8 mouse cellular contexts compared by ENCODE assay signal in genomic region chr7:109781087-109781469, GRCm38 (mm10). TPM values are rescaled to one million over a fixed set of nuclear protein-coding genes. Genes with fewer than 3 reads are reported as not detected.
A peak's percentile ranks its signal among the peaks of the same experiment; 100 is the strongest.
DNase-seq lines count a peak whose midpoint lies in the region; ATAC-seq and TF ChIP-seq lines count a peak whose summit lies in the region.

No protein-coding gene starts in this region.

- H3K27me3 ChIP-seq in kidney, embryonic 16.5 days (ENCODE audit: insufficient read depth, low read length): peaks cover 58% of the 10 kb centered on the region
- peaks cover 49% of the 10 kb centered on the region for H3K27me3 ChIP-seq in liver, embryonic 16.5 days (ENCODE audit: control insufficient read depth, insufficient read depth, low read depth, low read length)
- H3K27me3 ChIP-seq in stomach, postnatal 0 days (ENCODE audit: control insufficient read depth, insufficient read depth, low read length): no peaks in the 10 kb centered on the region; the same call in 1 of the 2 replicates

- WGBS in kidney, embryonic 16.5 days: 0% methylated on average over 24 of the region's 24 CpGs
- 3% methylated on average over 24 of the region's 24 CpGs for WGBS in liver, embryonic 16.5 days (ENCODE audit: insufficient replicate concordance)
- under 1% methylated on average over 22 of the region's 24 CpGs for WGBS in stomach, postnatal 0 days

- no peak for DNase-seq in kidney, adult 8-10 months
- peak; percentile 53 for DNase-seq in brain, adult 2 months (ENCODE audit: low read depth, low spot score)
- DNase-seq in stomach, postnatal 0 days (ENCODE audit: low spot score): no peak
- no peak for DNase-seq in layer of hippocampus, adult 18-20 months (ENCODE audit: low spot score in 2 of 2)
- no peak for DNase-seq in kidney, postnatal 25 days

- TF ChIP-seq EP300 in stomach, postnatal 0 days (optimal IDR thresholded peaks at IDR 0.05): no peak

- H3K4me3 ChIP-seq in kidney, embryonic 16.5 days (ENCODE audit: low read length): peak overlapping the region; percentile 49
- peak overlapping the region; percentile 50 for H3K4me3 ChIP-seq in liver, embryonic 16.5 days (ENCODE audit: low read depth, low read length)
- peak overlapping the region; percentile 48 for H3K4me3 ChIP-seq in stomach, postnatal 0 days (ENCODE audit: low read depth, low read length)

- H3K27ac ChIP-seq in kidney, embryonic 16.5 days (ENCODE audit: low read length): no peak overlapping the region
- no peak overlapping the region for H3K27ac ChIP-seq in liver, embryonic 16.5 days (ENCODE audit: low read length)
- no peak overlapping the region for H3K27ac ChIP-seq in stomach, postnatal 0 days (replicated peaks)

- ATAC-seq in kidney, embryonic 16.5 days (ENCODE audit: low FRiP score, low TSS enrichment): peak; percentile 42
- ATAC-seq in granulocyte monocyte progenitor cell, adult 5-6 weeks (replicated peaks; ENCODE audit: poor library complexity, severe bottlenecking): peak; percentile 54
- ATAC-seq in liver, embryonic 16.5 days (ENCODE audit: low read depth): peak; percentile 71
- peak; percentile 79 for ATAC-seq in stomach, postnatal 0 days (ENCODE audit: low FRiP score, low TSS enrichment)

- H3K4me2 ChIP-seq in kidney, embryonic 16.5 days (replicated peaks; ENCODE audit: low read depth, low read length): peak overlapping the region; percentile 66
- H3K4me2 ChIP-seq in liver, embryonic 16.5 days (ENCODE audit: low read depth, low read length): peak overlapping the region; percentile 74
- H3K4me2 ChIP-seq in stomach, postnatal 0 days (replicated peaks; ENCODE audit: low read depth): peak overlapping the region; percentile 94

- H3K9me3 ChIP-seq in kidney, embryonic 16.5 days (ENCODE audit: low read length): no peaks in the 10 kb centered on the region
- no peaks in the 10 kb centered on the region for H3K9me3 ChIP-seq in liver, embryonic 16.5 days (replicated peaks; ENCODE audit: control insufficient read depth, low read length)
- no peaks in the 10 kb centered on the region for H3K9me3 ChIP-seq in stomach, postnatal 0 days (ENCODE audit: control insufficient read depth, low read length)

- H3K9ac ChIP-seq in kidney, embryonic 16.5 days (replicated peaks; ENCODE audit: low read length): peak overlapping the region; percentile 52
- H3K9ac ChIP-seq in liver, embryonic 16.5 days (ENCODE audit: low read depth, low read length): peak overlapping the region; percentile 16; the same call in 1 of the 2 replicates
- peak overlapping the region; percentile 45; the same call in 1 of the 2 replicates for H3K9ac ChIP-seq in stomach, postnatal 0 days (ENCODE audit: low read length)

- H3K4me1 ChIP-seq in kidney, embryonic 16.5 days (ENCODE audit: insufficient read depth, low read length): peaks cover 14% of the 10 kb centered on the region
- peaks cover 13% of the 10 kb centered on the region for H3K4me1 ChIP-seq in liver, embryonic 16.5 days (ENCODE audit: control insufficient read depth, low read depth, low read length)
- peaks cover 5% of the 10 kb centered on the region; the same call in 1 of the 2 replicates for H3K4me1 ChIP-seq in stomach, postnatal 0 days (replicated peaks; ENCODE audit: control insufficient read depth, insufficient read depth)

- no peaks in the 10 kb centered on the region for H3K36me3 ChIP-seq in kidney, embryonic 16.5 days (ENCODE audit: insufficient read depth, low read length)
- H3K36me3 ChIP-seq in liver, embryonic 16.5 days (ENCODE audit: control insufficient read depth, insufficient read depth): no peaks in the 10 kb centered on the region
- no peaks in the 10 kb centered on the region for H3K36me3 ChIP-seq in stomach, postnatal 0 days (ENCODE audit: control insufficient read depth, insufficient read depth, low read length)

- no peak for TF ChIP-seq CTCF in stomach, postnatal 0 days (IDR thresholded peaks at IDR 0.05; ENCODE audit: low read depth)

RNA-seq across cellular contexts. Expression of gene Nrip3, which starts 0.7 kb away (rescaled TPM):
- 0.65 and 0.92 TPM in 2 replicates for polyA plus RNA-seq in kidney, embryonic 16.5 days (2015; fragmentation: Nextera tagmentation; extraction: Ambion mirVana)
- total RNA-seq in granulocyte monocyte progenitor cell, adult 5-6 weeks (2014; fragmentation: Nextera tagmentation): not detected in 2 replicates
- not detected in 2 replicates for total RNA-seq in granulocyte monocyte progenitor cell, adult 5-6 weeks (2017)
- 0.09 and 0.22 TPM in 2 replicates for polyA plus RNA-seq in liver, embryonic 16.5 days (2015; fragmentation: Nextera tagmentation; extraction: Ambion mirVana)
- 0.63 and 0.73 TPM in 2 replicates for polyA plus RNA-seq in stomach, postnatal 0 days (2015; fragmentation: Nextera tagmentation; extraction: Ambion mirVana)
- total RNA-seq in layer of hippocampus, adult 18-20 months (2021): 100 to 1,000 TPM; 215 to 224 TPM

RNA-seq across cellular contexts. Expression of gene Tmem9b, which starts 28.4 kb away (rescaled TPM):
- polyA plus RNA-seq in kidney, embryonic 16.5 days (2015; fragmentation: Nextera tagmentation; extraction: Ambion mirVana): 60.2 and 64.1 TPM in 2 replicates
- total RNA-seq in granulocyte monocyte progenitor cell, adult 5-6 weeks (2014; fragmentation: Nextera tagmentation): 29.3 and 33.6 TPM in 2 replicates
- 20.3 and 28.0 TPM in 2 replicates for total RNA-seq in granulocyte monocyte progenitor cell, adult 5-6 weeks (2017)
- 27.7 and 28.1 TPM in 2 replicates for polyA plus RNA-seq in liver, embryonic 16.5 days (2015; fragmentation: Nextera tagmentation; extraction: Ambion mirVana)
- 103 and 106 TPM in 2 replicates for polyA plus RNA-seq in stomach, postnatal 0 days (2015; fragmentation: Nextera tagmentation; extraction: Ambion mirVana)
- 100 to 1,000 TPM; 102 to 104 TPM for total RNA-seq in layer of hippocampus, adult 18-20 months (2021)

RNA-seq across cellular contexts. Expression of gene Ascl3, which starts 49.6 kb away (rescaled TPM):
- polyA plus RNA-seq in kidney, embryonic 16.5 days (2015; fragmentation: Nextera tagmentation; extraction: Ambion mirVana): 0.36 TPM in 1 of 2 replicates, not detected in the other
- total RNA-seq in granulocyte monocyte progenitor cell, adult 5-6 weeks (2014; fragmentation: Nextera tagmentation): not detected in 2 replicates
- not detected in 2 replicates for total RNA-seq in granulocyte monocyte progenitor cell, adult 5-6 weeks (2017)
- not detected in 2 replicates for polyA plus RNA-seq in liver, embryonic 16.5 days (2015; fragmentation: Nextera tagmentation; extraction: Ambion mirVana)
- 0.39 and 0.56 TPM in 2 replicates for polyA plus RNA-seq in stomach, postnatal 0 days (2015; fragmentation: Nextera tagmentation; extraction: Ambion mirVana)
- not detected for total RNA-seq in layer of hippocampus, adult 18-20 months (2021)

RNA-seq across cellular contexts. Expression of gene BC051019, which starts 57.4 kb away (rescaled TPM):
- polyA plus RNA-seq in kidney, embryonic 16.5 days (2015; fragmentation: Nextera tagmentation; extraction: Ambion mirVana): 0.25 TPM in 1 of 2 replicates, not detected in the other
- total RNA-seq in granulocyte monocyte progenitor cell, adult 5-6 weeks (2014; fragmentation: Nextera tagmentation): not detected in 2 replicates
- not detected in 2 replicates for total RNA-seq in granulocyte monocyte progenitor cell, adult 5-6 weeks (2017)
- 0.07 TPM in 1 of 2 replicates, not detected in the other for polyA plus RNA-seq in liver, embryonic 16.5 days (2015; fragmentation: Nextera tagmentation; extraction: Ambion mirVana)
- polyA plus RNA-seq in stomach, postnatal 0 days (2015; fragmentation: Nextera tagmentation; extraction: Ambion mirVana): 0.17 and 0.25 TPM in 2 replicates
- under 1 TPM; 0.15 to 0.20 TPM for total RNA-seq in layer of hippocampus, adult 18-20 months (2021)
